11 mouse cellular contexts compared by ENCODE assay signal in the genomic region with DNA sequence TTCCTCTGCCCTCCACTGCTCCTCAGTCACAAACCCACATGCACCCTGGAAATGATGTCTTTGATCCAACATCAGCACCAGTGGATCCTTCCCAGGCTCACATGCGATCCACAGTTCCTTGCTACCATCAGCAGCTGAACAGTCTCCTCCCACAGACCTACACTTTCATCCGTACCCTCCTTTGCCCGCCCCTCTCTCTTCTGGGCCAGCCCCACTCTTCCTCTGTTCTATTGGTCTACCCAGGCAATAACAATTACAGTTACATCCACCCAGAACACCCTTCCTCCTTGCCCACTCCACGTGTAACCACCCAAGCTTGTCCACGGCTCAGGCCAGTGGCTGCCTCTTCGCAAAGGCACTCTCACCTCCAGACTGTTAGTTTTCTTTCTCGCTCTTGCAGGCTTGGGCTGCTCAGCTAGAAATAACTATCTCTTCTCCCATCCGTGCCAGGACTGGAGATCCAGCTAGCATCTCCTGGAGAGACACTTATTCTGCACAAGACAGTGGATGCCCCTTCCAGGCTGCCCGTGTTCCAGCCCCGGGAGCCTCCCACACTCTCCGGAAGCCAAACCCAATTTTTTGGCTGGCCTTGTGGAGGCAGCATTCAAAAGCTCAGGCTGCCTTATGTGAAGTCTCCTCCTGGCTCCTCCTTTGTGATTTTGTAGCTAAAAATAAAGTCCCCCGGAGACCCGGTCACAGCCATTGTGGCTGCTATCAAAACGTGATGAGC.
DNase-seq lines count a peak whose midpoint lies in the region; ATAC-seq and TF ChIP-seq lines count a peak whose summit lies in the region.
"Had no signal": no experiment of that assay in that cellular context is flagged by ENCODE, and none has a peak within 500 bp of the region (broad histone marks: within the 10 kb centered on the region; RNA-seq: fewer than 3 reads in every experiment).

No protein-coding gene starts in this region.

- no peak overlapping the region for H3K4me2 ChIP-seq in intestine, embryonic 15.5 days (replicated peaks)
- H3K4me2 ChIP-seq: embryonic facial prominence, embryonic 13.5 days had no signal

- intact Hi-C loops in gastrocnemius, adult 2 months (cut with DNase I) = no loop called here
- intact Hi-C loops in left cerebral cortex, postnatal 14 days (cut with DNase I) = no loop called here

- H3K36me3 ChIP-seq in intestine, embryonic 15.5 days = no peaks in the 10 kb centered on the region
- H3K36me3 ChIP-seq: embryonic facial prominence, embryonic 13.5 days had no signal

- H3K4me1 ChIP-seq in intestine, embryonic 15.5 days (replicated peaks) = no peaks in the 10 kb centered on the region
- H3K4me1 ChIP-seq: embryonic facial prominence, embryonic 13.5 days had no signal

- no peak for TF ChIP-seq CTCF in gastrocnemius, adult 2 months (IDR thresholded peaks at IDR 0.05)

- H3K27me3 ChIP-seq in intestine, embryonic 15.5 days (replicated peaks) = no peaks in the 10 kb centered on the region
- H3K27me3 ChIP-seq: embryonic facial prominence, embryonic 13.5 days had no signal

- ATAC-seq in intestine, embryonic 15.5 days = no peak

- DNase-seq in gastrocnemius, adult 2 months = peak; percentile 27
- no peak for DNase-seq in gastrocnemius, adult 18-20 months (ENCODE audit: low spot score)
- peak; percentile 33 to 43 for DNase-seq in right cerebral cortex, adult 2 months (ENCODE audit: low spot score in 2 of 2)
- DNase-seq in right cerebral cortex, postnatal 14 days = no peak
- peak; percentile 34 to 46 for DNase-seq in left cerebral cortex, postnatal 14 days (ENCODE audit: low spot score in 2 of 2)
- DNase-seq in testis, postnatal 10 days (ENCODE audit: low spot score) = peak; percentile 54
- DNase-seq in thymus, adult 18-20 months = no peak
- DNase-seq: B cell, adult 2 months; thymus, adult 2 months had no signal

- 75% methylated on average over 14 of the region's 14 CpGs for WGBS in intestine, embryonic 15.5 days

- H3K9me3 ChIP-seq in intestine, embryonic 15.5 days = no peaks in the 10 kb centered on the region
- H3K9me3 ChIP-seq: embryonic facial prominence, embryonic 13.5 days had no signal

- H3K27ac ChIP-seq in gastrocnemius, adult 2 months = peak overlapping the region; percentile 65
- no peak overlapping the region for H3K27ac ChIP-seq in intestine, embryonic 15.5 days
- H3K27ac ChIP-seq: embryonic facial prominence, embryonic 13.5 days had no signal

- H3K9ac ChIP-seq in intestine, embryonic 15.5 days = no peak overlapping the region
- H3K9ac ChIP-seq: embryonic facial prominence, embryonic 13.5 days had no signal

- H3K4me3 ChIP-seq in gastrocnemius, adult 2 months = peak overlapping the region; percentile 40
- H3K4me3 ChIP-seq in intestine, embryonic 15.5 days (replicated peaks) = no peak overlapping the region
- H3K4me3 ChIP-seq: embryonic facial prominence, embryonic 13.5 days had no signal

Comparison
In these comparisons a context has a peak if more than half of its experiments do, and no peak if none do; other contexts are left out.
1. DNase-seq: peak in gastrocnemius, adult 2 months (single experiment), right cerebral cortex, adult 2 months (2 of 2), left cerebral cortex, postnatal 14 days (2 of 2) and testis, postnatal 10 days (single experiment); none in gastrocnemius, adult 18-20 months (single experiment), right cerebral cortex, postnatal 14 days (single experiment) and thymus, adult 18-20 months (0 of 2).